In genomic region chr3:139860831-139861371, GRCm38 (mm10) we compare ENCODE assay signal across 8 mouse cellular contexts.
DNase-seq lines count a peak whose midpoint lies in the region; ATAC-seq and TF ChIP-seq lines count a peak whose summit lies in the region.

No protein-coding gene starts in this region.

- H3K79me2 ChIP-seq in heart, adult 2 months (replicated peaks; ENCODE audit: control insufficient read depth, insufficient read depth, low read length): no peaks in the 10 kb centered on the region
- H3K79me2 ChIP-seq in myocyte (ENCODE audit: control insufficient read depth, insufficient read depth): no peaks in the 10 kb centered on the region

- 61% methylated on average over 9 of the region's 9 CpGs for WGBS in heart, embryonic 15.5 days
- 58% methylated on average over 9 of the region's 9 CpGs for WGBS in heart, adult 2 months
- 11% methylated on average over 9 of the region's 9 CpGs for WGBS in embryonic facial prominence, embryonic 11.5 days
- WGBS in hindbrain, embryonic 16.5 days: 24% methylated on average over 9 of the region's 9 CpGs

- H3K4me2 ChIP-seq in heart, embryonic 15.5 days: no peak overlapping the region
- H3K4me2 ChIP-seq in embryonic facial prominence, embryonic 11.5 days (ENCODE audit: low read depth, low read length): 0 out of 2 replicates have a peak overlapping the region, but pooled peaks have one; percentile 16
- H3K4me2 ChIP-seq in hindbrain, embryonic 16.5 days (ENCODE audit: low read length): 0 out of 2 replicates have a peak overlapping the region, but pooled peaks have one; percentile 0
- H3K4me2 ChIP-seq in myocyte (ENCODE audit: low read depth): peak overlapping the region; percentile 32

- 0 out of 2 replicates have a peak overlapping the region, but pooled peaks have one; percentile 1 for H3K27ac ChIP-seq in heart, embryonic 15.5 days
- no peak overlapping the region for H3K27ac ChIP-seq in heart, adult 2 months
- peak overlapping the region; percentile 66 for H3K27ac ChIP-seq in embryonic facial prominence, embryonic 11.5 days (replicated peaks; ENCODE audit: low read depth, low read length)
- H3K27ac ChIP-seq in hindbrain, embryonic 16.5 days (ENCODE audit: low read depth, low read length): no peak overlapping the region

- H3ac ChIP-seq in myocyte (ENCODE audit: control insufficient read depth, insufficient read length): no peak overlapping the region

- no peak for TF ChIP-seq POLR2A in heart, adult 2 months (IDR thresholded peaks at IDR 0.05; ENCODE audit: insufficient read depth, low read depth, low read length)
- no peak for TF ChIP-seq POLR2A in myocyte (IDR thresholded peaks at IDR 0.05; ENCODE audit: insufficient read length, low read depth)

- TF ChIP-seq EP300 in heart, adult 2 months (IDR thresholded peaks at IDR 0.05; ENCODE audit: insufficient read depth, low read depth, low read length): no peak

- no peak overlapping the region for H3K9ac ChIP-seq in heart, embryonic 15.5 days
- no peak overlapping the region for H3K9ac ChIP-seq in heart, adult 2 months (ENCODE audit: low read depth, low read length)
- H3K9ac ChIP-seq in embryonic facial prominence, embryonic 11.5 days (replicated peaks; ENCODE audit: low read length): no peak overlapping the region; the same call in 1 of the 2 replicates
- no peak overlapping the region for H3K9ac ChIP-seq in hindbrain, embryonic 16.5 days (ENCODE audit: low read depth, low read length)

- no peaks in the 10 kb centered on the region for H3K4me1 ChIP-seq in heart, embryonic 15.5 days (replicated peaks)
- H3K4me1 ChIP-seq in heart, adult 2 months (ENCODE audit: control insufficient read depth, insufficient read depth, low read length): no peaks in the 10 kb centered on the region
- no peaks in the 10 kb centered on the region for H3K4me1 ChIP-seq in embryonic facial prominence, embryonic 11.5 days (ENCODE audit: control insufficient read depth, insufficient read depth, low read length)
- H3K4me1 ChIP-seq in hindbrain, embryonic 16.5 days (ENCODE audit: control insufficient read depth, insufficient read depth, low read depth, low read length): peaks cover 9% of the 10 kb centered on the region

- no peaks in the 10 kb centered on the region for H3K27me3 ChIP-seq in heart, embryonic 15.5 days
- no peaks in the 10 kb centered on the region for H3K27me3 ChIP-seq in heart, adult 2 months (ENCODE audit: control insufficient read depth, insufficient read depth, low read length)
- H3K27me3 ChIP-seq in embryonic facial prominence, embryonic 11.5 days (ENCODE audit: control insufficient read depth, insufficient read depth, low read length): no peaks in the 10 kb centered on the region
- H3K27me3 ChIP-seq in hindbrain, embryonic 16.5 days (replicated peaks; ENCODE audit: control insufficient read depth, insufficient read depth, low read length): no peaks in the 10 kb centered on the region
- no peaks in the 10 kb centered on the region for H3K27me3 ChIP-seq in myocyte (ENCODE audit: control insufficient read depth, insufficient read depth, insufficient read length)

- H3K36me3 ChIP-seq in heart, embryonic 15.5 days: no peaks in the 10 kb centered on the region
- H3K36me3 ChIP-seq in heart, adult 2 months (ENCODE audit: control insufficient read depth, insufficient read depth, low read length): no peaks in the 10 kb centered on the region
- H3K36me3 ChIP-seq in embryonic facial prominence, embryonic 11.5 days (replicated peaks; ENCODE audit: control insufficient read depth, insufficient read depth, low read depth, low read length): no peaks in the 10 kb centered on the region
- H3K36me3 ChIP-seq in hindbrain, embryonic 16.5 days (ENCODE audit: control insufficient read depth, insufficient read depth, low read length): no peaks in the 10 kb centered on the region
- H3K36me3 ChIP-seq in myocyte (ENCODE audit: control insufficient read depth, insufficient read depth): no peaks in the 10 kb centered on the region

- no peaks in the 10 kb centered on the region for H3K9me3 ChIP-seq in heart, embryonic 15.5 days (replicated peaks)
- H3K9me3 ChIP-seq in embryonic facial prominence, embryonic 11.5 days (replicated peaks; ENCODE audit: control insufficient read depth, low read length): no peaks in the 10 kb centered on the region
- no peaks in the 10 kb centered on the region for H3K9me3 ChIP-seq in hindbrain, embryonic 16.5 days (ENCODE audit: control insufficient read depth, low read length)

- intact Hi-C loops in heart, adult 2 months (cut with DNase I): no loop called here

- ATAC-seq in heart, embryonic 15.5 days (replicated peaks; ENCODE audit: insufficient number of reproducible peaks, insufficient read depth, low FRiP score, low read depth): no peak
- ATAC-seq in embryonic facial prominence, embryonic 11.5 days (replicated peaks; ENCODE audit: insufficient number of reproducible peaks, low FRiP score, low TSS enrichment, low read depth): peak; percentile 74
- ATAC-seq in hindbrain, embryonic 16.5 days: peak; percentile 89

- H3K4me3 ChIP-seq in heart, embryonic 15.5 days: no peak overlapping the region
- no peak overlapping the region for H3K4me3 ChIP-seq in heart, adult 2 months
- no peak overlapping the region for H3K4me3 ChIP-seq in embryonic facial prominence, embryonic 11.5 days (ENCODE audit: low read depth, low read length)
- no peak overlapping the region for H3K4me3 ChIP-seq in hindbrain, embryonic 16.5 days (ENCODE audit: low read length)
- no peak overlapping the region for H3K4me3 ChIP-seq in myocyte

- TF ChIP-seq CTCF in heart, adult 2 months (IDR thresholded peaks at IDR 0.05): no peak

- DNase-seq in heart, adult 2 months: no peak
- DNase-seq in embryonic facial prominence, embryonic 11.5 days (ENCODE audit: low spot score): peak; percentile 74
- DNase-seq in thymus, postnatal 0 days (ENCODE audit: low spot score): no peak
- DNase-seq in kidney, postnatal 14 days: no peak
- DNase-seq in cerebellum, postnatal 25 days: no peak

TF ChIP-seq in myocyte, 11 proteins besides CTCF, POLR2A, EP300 and RAD21:
- TF ChIP-seq REST (IDR thresholded peaks at IDR 0.05; ENCODE audit: insufficient read depth, insufficient read length) (no peak), CEBPB (IDR thresholded peaks at IDR 0.05; ENCODE audit: insufficient read depth, poor library complexity, severe bottlenecking) (no peak), E2F4 (IDR thresholded peaks at IDR 0.05; ENCODE audit: insufficient read depth) (no peak), SRF (IDR thresholded peaks at IDR 0.05; ENCODE audit: control insufficient read depth, insufficient read length, low read depth) (no peak), MYOG (IDR thresholded peaks at IDR 0.05; ENCODE audit: control insufficient read depth in 1 of 3, insufficient read depth in 1 of 3, insufficient read length in 2 of 3, low read depth in 2 of 3) (no peak), USF1 (IDR thresholded peaks at IDR 0.05; ENCODE audit: low read depth) (no peak), TCF3 (IDR thresholded peaks at IDR 0.05; ENCODE audit: insufficient read length, low read depth) (no peak), MAX (IDR thresholded peaks at IDR 0.05; ENCODE audit: low read depth) (no peak), POLR2AphosphoS2 (IDR thresholded peaks at IDR 0.05; ENCODE audit: insufficient read length, low read depth) (no peak), MYOD1 (IDR thresholded peaks at IDR 0.05; ENCODE audit: control insufficient read depth in 1 of 3, insufficient read length in 2 of 3, low read depth in 2 of 3) (no peak)

Comparison
In these comparisons a context has a peak if more than half of its experiments do, and no peak if none do; other contexts are left out.
1. H3K27ac ChIP-seq: peak in heart, embryonic 15.5 days (single experiment) and embryonic facial prominence, embryonic 11.5 days (single experiment); none in heart, adult 2 months (single experiment) and hindbrain, embryonic 16.5 days (single experiment).